Mouse (Mus musculus) mouse embryonic stem cell (cell line): ENCODE measurements around the gene Smok3b.

ENCODE experiments used
- in situ Hi-C, 2 experiments: fragments of 300-500 bp; cut with MboI; formaldehyde crosslinking; loops; 1 replicate in 1 of 2; 3 replicates in 1 of 2; pipeline ENCODE4 v1.14.3; 2019 to 2020; ENCODE audit warnings: low sequenced_read_pairs in 2 of 2, low pct_unique_long_range_greater_than_20kb in 1 of 2, mixed read lengths in 1 of 2; ENCODE audit not compliant: unreplicated experiment in 1 of 2

Smok3b gene

DNA sequence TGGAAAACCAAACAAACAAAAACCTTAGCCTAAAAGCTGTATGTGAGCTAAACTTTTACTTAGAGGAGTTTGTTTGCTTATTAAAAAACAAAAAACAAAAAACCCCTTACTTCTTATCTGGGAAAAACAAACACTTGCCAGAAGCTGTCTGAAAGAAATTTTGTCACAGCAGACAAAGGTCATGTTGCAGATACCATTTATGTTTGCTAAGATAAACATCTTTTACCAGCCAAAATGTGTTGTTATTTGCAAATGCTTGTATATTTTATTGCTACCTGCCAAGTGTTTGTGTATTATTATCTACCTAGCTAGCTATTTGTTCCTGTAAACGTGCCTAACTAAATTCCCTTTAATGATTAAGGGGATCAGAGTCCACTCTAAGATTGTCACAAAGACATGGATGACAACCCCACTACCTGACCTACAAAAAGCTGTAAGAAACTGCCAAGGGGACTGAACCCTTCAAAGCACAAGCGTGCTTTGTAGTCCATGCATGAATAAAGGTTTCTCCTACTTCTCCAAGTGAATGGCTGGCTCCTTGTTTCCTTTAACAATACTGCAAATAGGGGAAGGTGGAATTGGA, 62.2 kb downstream of the Smok3b start:
- in situ Hi-C loops, result no loop called here

DNA sequence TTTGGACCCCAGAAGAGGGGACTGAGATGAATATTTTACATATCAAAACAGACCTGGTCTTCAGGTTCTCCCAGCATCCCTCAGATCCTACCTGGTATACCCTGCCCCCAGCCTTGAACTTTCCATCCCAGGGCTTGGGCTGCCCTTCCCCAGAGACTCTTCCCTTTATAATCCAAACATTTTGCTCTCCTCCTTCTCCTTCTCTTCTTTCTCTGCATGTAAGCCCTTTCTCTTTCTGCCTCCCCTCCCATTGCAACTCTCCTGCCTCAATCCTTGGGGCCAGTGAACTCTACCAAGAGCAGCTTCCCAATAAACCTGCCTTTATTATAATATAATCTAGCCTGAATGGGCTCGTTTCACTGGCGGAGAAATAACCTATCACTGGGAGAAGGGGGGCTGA, 62.7 kb downstream of the Smok3b start:
- in situ Hi-C loops, result no loop called here

DNA sequence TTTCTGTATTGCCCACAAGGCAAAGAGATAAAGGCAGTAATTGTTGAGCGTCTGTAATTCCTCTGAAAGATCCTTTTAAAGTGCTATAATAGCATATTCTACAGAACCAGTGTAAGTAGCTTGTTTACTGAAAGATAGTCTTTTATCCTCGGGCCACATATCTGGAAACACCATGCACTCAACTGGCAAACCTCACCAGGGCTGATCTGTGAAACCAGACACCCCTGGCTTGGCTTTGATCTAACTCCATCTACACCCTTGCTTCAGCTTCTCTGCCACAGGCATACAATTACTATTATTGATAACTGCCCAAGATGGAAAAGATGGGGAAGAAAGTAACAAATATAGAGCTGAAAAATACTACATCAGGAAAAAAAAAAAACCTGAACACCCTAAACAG, 63.3 kb downstream of the Smok3b start:
- in situ Hi-C loops, result no loop called here

DNA sequence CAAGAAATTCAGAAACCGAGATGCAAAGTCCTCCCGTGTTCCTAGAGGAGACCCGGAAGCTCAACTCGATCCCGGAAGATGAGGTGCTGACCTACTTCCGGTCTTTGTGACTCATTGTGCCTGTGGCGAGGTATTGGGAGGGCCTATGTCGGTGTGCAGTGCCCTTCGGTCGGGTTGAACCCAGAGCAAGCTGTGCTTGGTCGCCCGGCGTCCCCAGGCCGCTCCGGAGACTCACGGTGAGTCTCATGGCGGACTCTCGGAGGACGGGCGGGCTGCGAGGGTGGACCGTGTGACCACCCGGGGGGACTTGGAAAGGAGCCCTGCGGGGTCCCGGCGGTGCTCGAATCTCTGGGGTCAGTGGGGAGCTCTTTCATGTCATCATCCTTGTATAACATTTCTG, 63.8 kb downstream of the Smok3b start, which contains the start of gene Zkscan1:
Gene Zkscan1, plus strand, starts transcription at position 89 of the 400 bp plus-strand sequence.
- in situ Hi-C loops, result no loop called here

DNA sequence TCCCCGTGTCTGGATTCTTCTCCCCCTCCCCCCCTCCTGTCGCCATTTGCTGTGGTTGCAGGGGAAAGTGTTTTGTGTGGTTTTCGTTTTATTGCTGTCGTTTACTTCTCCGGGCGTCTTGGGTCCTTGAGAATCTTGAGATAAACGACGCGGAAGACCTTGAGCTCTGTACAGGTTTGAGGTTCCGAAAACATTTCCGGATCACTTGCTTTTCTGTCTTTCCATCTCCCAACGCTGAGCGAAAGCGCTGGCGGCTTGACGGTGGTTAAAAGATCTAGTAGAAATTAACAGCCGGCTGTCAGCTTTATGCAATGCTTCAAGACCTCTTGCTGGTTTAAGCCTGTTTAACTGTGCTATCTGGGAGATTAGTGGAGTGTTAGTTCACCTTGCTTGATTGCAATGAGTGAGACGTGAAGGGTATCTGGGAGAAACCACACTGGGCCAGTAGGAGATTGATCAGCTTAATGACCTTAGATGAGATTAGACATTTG, 64.2 kb downstream of the Smok3b start:
- in situ Hi-C loops, result no loop called here

- in situ Hi-C loops, result no loop called here
These were observed 65.6 kb downstream of the Smok3b start for GRCm38 (mm10) chr5:138086842-138087241.

DNA sequence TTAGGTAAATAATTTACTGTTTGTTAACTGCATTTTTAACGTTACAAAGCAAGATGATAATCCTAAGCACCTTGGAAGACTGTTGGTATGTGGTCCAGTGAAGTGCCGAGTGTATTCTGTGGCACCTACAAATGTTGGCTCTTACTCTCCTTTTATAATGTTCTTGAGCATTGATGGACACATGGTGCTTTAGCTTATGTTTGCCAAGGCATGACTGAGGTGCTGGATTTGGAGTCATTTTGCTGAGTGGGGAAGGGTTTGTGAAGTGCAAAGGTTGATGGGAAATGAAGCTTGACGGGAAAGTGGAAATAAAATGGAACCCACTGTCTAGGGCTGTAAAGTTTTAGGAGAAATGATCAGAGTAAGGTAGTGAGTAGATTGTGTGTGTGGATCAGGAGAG, 67.1 kb downstream of the Smok3b start:
- in situ Hi-C loops, result no loop called here

DNA sequence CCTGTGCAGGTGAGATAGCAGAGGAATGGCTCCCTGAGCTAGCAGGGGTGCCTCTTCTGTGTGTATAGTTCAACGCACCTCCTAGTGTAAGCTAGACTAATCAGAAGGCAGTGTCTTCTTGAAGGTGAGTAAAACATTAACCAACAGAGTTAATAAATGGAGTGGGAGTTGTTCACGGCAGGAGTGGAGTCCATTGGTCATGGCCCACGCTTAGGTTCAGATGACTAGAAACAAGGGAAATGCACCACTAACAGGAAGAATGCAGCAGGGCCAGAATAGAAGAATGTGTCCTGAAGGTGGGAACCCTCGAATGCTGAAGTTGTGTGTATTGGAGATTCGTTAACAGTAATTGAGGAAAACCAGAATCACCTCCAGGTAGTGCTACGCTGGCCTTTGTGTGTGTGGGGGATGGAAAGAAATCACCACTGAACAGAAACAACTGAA, 67.9 kb downstream of the Smok3b start:
- in situ Hi-C loops, result no loop called here

DNA sequence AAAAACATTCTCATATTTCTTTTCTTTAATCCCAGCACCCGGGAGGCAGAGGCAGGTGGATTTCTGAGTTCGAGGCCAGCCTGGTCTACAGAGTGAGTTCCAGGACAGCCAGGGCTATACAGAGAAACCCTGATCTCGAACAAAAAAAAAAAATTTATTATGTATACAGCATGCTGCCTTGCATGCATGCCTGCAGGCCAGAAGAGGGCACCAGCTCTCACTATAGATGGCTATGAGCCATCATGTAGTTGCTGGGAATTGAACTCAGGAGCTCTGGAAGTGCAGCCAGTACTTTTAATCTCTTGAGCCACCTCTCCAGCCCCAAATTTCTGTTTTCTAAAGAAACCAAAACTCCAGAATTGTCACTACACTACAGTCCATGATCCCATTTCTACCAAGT, 69.0 kb downstream of the Smok3b start:
- in situ Hi-C loops, result no loop called here

- in situ Hi-C loops, result no loop called here
These were observed 69.5 kb downstream of the Smok3b start for GRCm38 (mm10) chr5:138090737-138091136.

- in situ Hi-C loops, result no loop called here
These were observed 71.5 kb downstream of the Smok3b start for GRCm38 (mm10) chr5:138092771-138093170.

GRCm38 (mm10) chr5:138094474-138094873, 73.2 kb downstream of the Smok3b start:
- in situ Hi-C loops, result no loop called here
